Comparison of ENCODE assay signal across 23 mouse cellular contexts in the genomic region with DNA sequence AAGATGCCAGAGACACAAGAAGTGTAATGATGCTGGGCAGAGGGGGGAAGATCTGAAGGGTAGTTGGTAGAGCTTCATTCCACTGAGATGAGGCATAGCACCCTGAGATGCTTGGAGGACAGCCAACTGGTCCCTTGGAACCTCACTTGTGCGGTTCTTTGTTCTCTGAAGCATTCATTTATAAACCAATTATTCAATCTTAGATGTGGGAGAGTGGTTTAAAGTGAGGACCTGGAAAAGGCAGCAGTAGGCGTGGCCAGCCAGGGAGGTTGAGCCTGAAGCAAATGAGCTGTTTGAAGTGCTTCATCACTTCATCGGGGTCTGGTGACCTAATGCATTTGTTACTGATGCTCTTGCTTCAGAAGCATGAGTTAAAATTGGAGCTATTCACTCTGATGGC. TPM values are rescaled to one million over a fixed set of nuclear protein-coding genes. Genes with fewer than 3 reads are reported as not detected.
A peak's percentile ranks its signal among the peaks of the same experiment; 100 is the strongest.
DNase-seq lines count a peak whose midpoint lies in the region; ATAC-seq and TF ChIP-seq lines count a peak whose summit lies in the region.
"Had no signal": no experiment of that assay in that cellular context is flagged by ENCODE, and none has a peak within 500 bp of the region (broad histone marks: within the 10 kb centered on the region; RNA-seq: fewer than 3 reads in every experiment).

No protein-coding gene starts in this region.

- TF ChIP-seq CTCF in heart, postnatal 0 days (IDR thresholded peaks at IDR 0.05; ENCODE audit: low read depth), result no peak
- no peak for TF ChIP-seq CTCF in cortical plate, adult 2 months (IDR thresholded peaks at IDR 0.05; ENCODE audit: extremely low read depth, insufficient read depth, low read length)

- TF ChIP-seq POLR2A in cortical plate, adult 2 months (IDR thresholded peaks at IDR 0.05; ENCODE audit: extremely low read depth, insufficient read depth, low read length), result no peak

- no peaks in the 10 kb centered on the region for H3K4me1 ChIP-seq in heart, postnatal 0 days (ENCODE audit: control insufficient read depth, insufficient read depth)
- peaks cover 3% of the 10 kb centered on the region for H3K4me1 ChIP-seq in cortical plate, adult 2 months (ENCODE audit: control insufficient read depth, insufficient read depth, low read length)
- H3K4me1 ChIP-seq: heart, embryonic 13.5 days; limb, embryonic 10.5 days; midbrain, embryonic 10.5 days had no signal

- intact Hi-C loops in heart, postnatal 25 days (cut with DNase I), result no loop called here
- intact Hi-C loops in gastrocnemius, postnatal 36 days (cut with DNase I), result no loop called here

- no peak overlapping the region; the same call in 1 of the 2 replicates for H3K4me3 ChIP-seq in heart, postnatal 0 days (ENCODE audit: low read depth, low read length)
- H3K4me3 ChIP-seq in cortical plate, adult 2 months (ENCODE audit: insufficient read depth, low read length), result no peak overlapping the region
- H3K4me3 ChIP-seq: forebrain, embryonic 15.5 days; gastrocnemius, adult 2 months; heart, embryonic 13.5 days; limb, embryonic 10.5 days; midbrain, embryonic 10.5 days had no signal

- H3K27ac ChIP-seq in heart, postnatal 0 days (ENCODE audit: low read depth), result peak overlapping the region; percentile 11; the same call in 1 of the 2 replicates
- H3K27ac ChIP-seq in cortical plate, adult 2 months (ENCODE audit: insufficient read depth, low read length), result 0 out of 2 replicates have a peak overlapping the region, but pooled peaks have one; percentile 51
- H3K27ac ChIP-seq: forebrain, embryonic 15.5 days; gastrocnemius, adult 2 months; heart, embryonic 13.5 days; limb, embryonic 10.5 days; midbrain, embryonic 10.5 days had no signal

- DNase-seq in heart, postnatal 0 days (ENCODE audit: low spot score), result no peak
- no peak for DNase-seq in heart, postnatal 25 days (ENCODE audit: low spot score)
- peak; percentile 70 for DNase-seq in CD4-positive helper T cell, adult 2 months (ENCODE audit: low read depth, low spot score)
- DNase-seq in thymus, postnatal 10 days (ENCODE audit: low spot score in 2 of 2), result peak; percentile 67 to 70
- DNase-seq in gastrocnemius, postnatal 36 days, result no peak
- DNase-seq in ovary, postnatal 14 days (ENCODE audit: low spot score), result no peak
- DNase-seq: adrenal gland, postnatal 14 days; cerebellum, adult 18-20 months; gastrocnemius, adult 2 months; heart, adult 11 months; lung, adult 2 months; lung, postnatal 36 days had no signal

- H3K9ac ChIP-seq in heart, postnatal 0 days (replicated peaks; ENCODE audit: low read depth, low read length), result no peak overlapping the region
- H3K9ac ChIP-seq: forebrain, embryonic 15.5 days; heart, embryonic 13.5 days had no signal

- H3K9me3 ChIP-seq in heart, postnatal 0 days (replicated peaks; ENCODE audit: control insufficient read depth, low read length), result no peaks in the 10 kb centered on the region
- H3K9me3 ChIP-seq: forebrain, embryonic 15.5 days; heart, embryonic 13.5 days; limb, embryonic 10.5 days; midbrain, embryonic 10.5 days had no signal

- no peak for TF ChIP-seq EP300 in heart, postnatal 0 days (IDR thresholded peaks at IDR 0.05; ENCODE audit: low read depth)

- no peaks in the 10 kb centered on the region for H3K27me3 ChIP-seq in heart, postnatal 0 days (ENCODE audit: control insufficient read depth, insufficient read depth, low read length)
- H3K27me3 ChIP-seq: forebrain, embryonic 15.5 days; heart, embryonic 13.5 days had no signal

- WGBS in heart, postnatal 0 days, result 57% methylated on average over 3 of the region's 3 CpGs

- ATAC-seq in heart, postnatal 0 days (ENCODE audit: insufficient read depth, low read depth), result no peak
- ATAC-seq in megakaryocyte-erythroid progenitor cell, adult 5-6 weeks (replicated peaks; ENCODE audit: low FRiP score, low TSS enrichment, poor library complexity, severe bottlenecking), result no peak
- ATAC-seq: forebrain, embryonic 15.5 days had no signal

- no peaks in the 10 kb centered on the region for H3K36me3 ChIP-seq in heart, postnatal 0 days (replicated peaks; ENCODE audit: control insufficient read depth, insufficient read depth, low read length)
- H3K36me3 ChIP-seq: forebrain, embryonic 15.5 days; heart, embryonic 13.5 days; limb, embryonic 10.5 days; midbrain, embryonic 10.5 days had no signal

- H3K4me2 ChIP-seq in heart, postnatal 0 days (ENCODE audit: low read depth, low read length), result peak overlapping the region; percentile 21; the same call in 1 of the 2 replicates
- H3K4me2 ChIP-seq: forebrain, embryonic 15.5 days; heart, embryonic 13.5 days; liver, embryonic 11.5 days had no signal

RNA-seq across cellular contexts. Expression of a gene that starts 37.7 kb away (rescaled TPM):
- total RNA-seq in heart, postnatal 0 days (2014; rRNA removed; ENCODE audit: low replicate concordance), result not detected in 2 replicates
- not detected in 2 replicates for polyA plus RNA-seq in heart, postnatal 0 days (2015; fragmentation: Nextera tagmentation; extraction: Ambion mirVana)
- total RNA-seq in heart, postnatal 25 days (2021), result not detected
- 0.19 TPM in 1 of 2 replicates, not detected in the other for polyA plus RNA-seq in cortical plate, adult 2 months (2012; rRNA removed)
- total RNA-seq in gastrocnemius, postnatal 36 days (2021), result not detected
- total RNA-seq in megakaryocyte-erythroid progenitor cell, adult 5-6 weeks (2014; fragmentation: Nextera tagmentation), result not detected in 2 replicates
- not detected in 2 replicates for total RNA-seq in megakaryocyte-erythroid progenitor cell, adult 5-6 weeks (2017)
- total RNA-seq: common myeloid progenitor, adult 5-6 weeks; gastrocnemius, adult 2 months; hematopoietic stem cell, adult 5-6 weeks had no signal
- polyA plus RNA-seq: forebrain, embryonic 15.5 days; heart, embryonic 13.5 days; kidney, embryonic 14.5 days; limb, embryonic 10.5 days; midbrain, embryonic 10.5 days; neural tube, embryonic 14.5 days had no signal

RNA-seq across cellular contexts. Expression of a gene that starts 46.0 kb away (rescaled TPM):
- total RNA-seq in heart, postnatal 0 days (2014; rRNA removed; ENCODE audit: low replicate concordance), result 2.1 and 5.6 TPM in 2 replicates
- 1.8 and 2.3 TPM in 2 replicates for polyA plus RNA-seq in heart, postnatal 0 days (2015; fragmentation: Nextera tagmentation; extraction: Ambion mirVana)
- total RNA-seq in heart, postnatal 25 days (2021), result 1 to 10 TPM; 1.6 to 2.0 TPM
- polyA plus RNA-seq in cortical plate, adult 2 months (2012; rRNA removed), result 135 and 140 TPM in 2 replicates
- total RNA-seq in gastrocnemius, postnatal 36 days (2021), result 1 to 10 TPM; 1.1 to 1.3 TPM
- total RNA-seq in megakaryocyte-erythroid progenitor cell, adult 5-6 weeks (2014; fragmentation: Nextera tagmentation), result 1.5 and 12.2 TPM in 2 replicates
- total RNA-seq in megakaryocyte-erythroid progenitor cell, adult 5-6 weeks (2017), result 4.3 and 7.2 TPM in 2 replicates

Comparison
In these comparisons a context has a peak if more than half of its experiments do, and no peak if none do; other contexts are left out.
1. DNase-seq: peak in CD4-positive helper T cell, adult 2 months (single experiment) and thymus, postnatal 10 days (2 of 2); none in heart, postnatal 0 days (single experiment), heart, postnatal 25 days (single experiment), gastrocnemius, postnatal 36 days (0 of 2) and ovary, postnatal 14 days (single experiment).